Mouse (Mus musculus) gastrocnemius, postnatal 10 days (tissue): ENCODE results near the gene Wap. TPM values are rescaled to one million over a fixed set of nuclear protein-coding genes. Genes with fewer than 3 reads are reported as not detected.
A peak's percentile ranks its signal among the peaks of the same experiment; 100 is the strongest.

Experiments
- DNase-seq: peaks from one replicate; pipeline ENCODE4 v3.0.0; 2021; ENCODE audit warnings: mixed read lengths
- total RNA-seq, 2 experiments: library from RNA; stranded (reverse); gene quantifications; 2 replicates each; pipeline ENCODE4 v1.2.3; 2021

Wap gene
- total RNA-seq, 2 experiments from 2014 or later, result not detected

DNA sequence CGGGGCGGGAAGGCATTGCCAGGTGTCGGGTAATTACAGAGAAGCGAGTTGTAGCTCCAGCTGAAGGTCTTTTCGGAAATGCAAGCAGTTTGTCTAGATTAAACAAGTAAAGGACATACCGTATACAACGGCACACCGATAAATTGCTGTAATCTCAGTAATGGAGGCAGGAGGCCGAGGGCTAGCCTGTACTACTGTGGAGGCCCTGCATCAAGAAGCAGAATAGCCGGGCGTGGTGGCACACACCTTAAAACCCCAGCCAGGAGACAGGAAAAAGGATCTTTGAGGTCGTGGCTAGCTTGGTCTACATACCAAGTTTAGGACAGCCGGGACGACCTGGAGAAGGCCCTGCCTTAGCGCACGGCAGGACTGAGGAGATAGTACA is 12.1 kb downstream of the Wap start:
- no peak for DNase-seq

DNA sequence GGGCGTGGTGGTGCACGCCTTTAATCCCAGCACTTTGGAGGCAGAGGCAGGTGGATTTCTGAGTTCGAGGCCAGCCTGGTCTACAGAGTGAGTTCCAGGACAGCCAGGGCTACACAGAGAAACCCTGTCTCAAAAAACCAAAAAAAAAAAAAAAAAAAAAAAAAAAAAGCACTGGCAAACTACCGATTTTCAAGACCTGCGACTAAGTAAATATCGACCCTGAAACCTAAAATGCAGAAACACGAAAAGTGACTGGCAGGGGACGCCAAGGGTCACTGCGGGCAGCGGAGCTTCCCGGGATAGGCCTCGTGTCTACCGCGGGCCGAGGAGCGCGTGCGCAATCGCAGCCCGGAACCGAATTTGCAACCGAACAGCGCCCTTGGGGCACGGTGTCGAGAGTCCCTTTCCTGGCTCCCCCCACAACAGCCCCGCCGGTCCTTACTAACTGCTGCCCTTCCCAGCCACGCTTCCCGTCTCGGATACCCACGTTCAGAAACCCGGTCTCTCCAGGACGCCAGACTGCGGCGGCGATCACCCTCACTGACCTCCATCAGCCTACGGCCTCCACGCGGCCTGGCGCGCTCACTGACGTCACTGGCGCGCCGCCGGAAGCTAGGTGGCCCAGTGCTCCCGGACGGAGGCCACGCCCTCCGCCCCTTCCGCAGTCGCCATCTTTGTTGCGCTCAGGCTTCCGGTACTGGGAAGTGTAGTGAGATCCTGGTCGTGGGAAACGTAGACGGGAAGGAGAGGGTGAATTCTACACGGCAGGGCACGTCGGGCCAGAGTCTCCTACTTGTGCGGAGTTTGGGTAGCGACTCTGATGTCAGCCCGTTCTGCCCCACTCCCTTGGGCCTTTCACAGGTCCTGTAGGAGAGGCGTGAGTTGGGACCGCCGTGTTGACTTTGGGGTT is 12.7 kb downstream of the Wap start, which contains the start of gene Tbrg4:
Gene Tbrg4, minus strand, starts transcription at position 590 of the 910 bp plus-strand sequence.
- DNase-seq, result peak; percentile 95

DNA sequence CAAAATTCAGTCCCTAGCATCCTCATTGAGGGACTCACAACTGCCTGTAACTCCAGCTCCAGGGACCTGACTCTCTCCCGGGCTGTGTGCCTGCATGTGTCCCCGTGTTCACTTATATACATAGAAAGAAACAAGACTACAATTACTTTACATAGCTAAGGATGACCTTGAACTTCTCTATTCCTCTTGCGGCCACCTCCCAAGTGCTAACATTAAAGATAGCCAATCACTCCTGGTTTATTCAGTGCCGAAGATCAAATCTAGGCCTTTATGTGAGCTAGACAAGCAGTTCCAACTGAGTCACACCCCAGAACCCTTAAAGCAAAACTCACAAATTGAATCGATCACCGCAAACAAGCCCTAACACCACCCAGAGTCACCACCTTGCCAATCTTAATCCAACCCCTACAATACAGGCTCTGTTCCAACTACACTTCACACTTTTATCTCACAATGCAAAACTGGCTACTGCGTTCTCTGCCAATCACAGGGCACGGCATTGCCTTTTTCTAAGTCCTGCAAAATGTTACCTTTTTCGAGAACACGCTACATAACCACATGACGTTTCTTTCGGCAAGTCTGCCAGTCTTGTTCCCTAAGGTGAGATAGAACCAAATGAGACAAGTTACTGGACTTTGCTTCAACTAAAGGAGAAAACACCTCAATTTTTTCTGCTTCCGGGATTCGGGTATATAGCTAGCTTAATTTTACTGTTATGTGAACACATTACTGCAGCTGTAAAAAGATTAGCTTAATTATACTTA is 13.6 kb downstream of the Wap start:
- DNase-seq, result no peak

DNA sequence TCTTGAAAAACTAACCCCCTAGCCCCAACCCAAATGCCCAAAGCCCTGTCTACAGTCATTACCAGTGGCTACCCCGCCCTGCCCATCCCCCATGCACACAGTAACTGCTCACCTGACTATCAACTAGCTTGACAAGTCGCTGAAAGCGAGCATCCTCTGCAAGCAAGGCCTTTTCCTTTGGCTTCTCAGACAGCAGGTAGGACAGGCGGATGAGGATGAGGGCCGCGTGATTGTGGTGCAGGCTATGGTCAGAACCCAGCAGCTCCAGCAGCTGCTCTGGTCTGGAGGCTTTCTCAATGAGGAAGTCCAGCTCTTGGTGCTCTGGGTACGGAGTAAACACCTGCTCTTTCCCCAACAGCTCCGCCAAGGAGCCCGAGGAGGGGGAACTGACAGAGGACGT is 14.7 kb downstream of the Wap start:
- no peak for DNase-seq

DNA sequence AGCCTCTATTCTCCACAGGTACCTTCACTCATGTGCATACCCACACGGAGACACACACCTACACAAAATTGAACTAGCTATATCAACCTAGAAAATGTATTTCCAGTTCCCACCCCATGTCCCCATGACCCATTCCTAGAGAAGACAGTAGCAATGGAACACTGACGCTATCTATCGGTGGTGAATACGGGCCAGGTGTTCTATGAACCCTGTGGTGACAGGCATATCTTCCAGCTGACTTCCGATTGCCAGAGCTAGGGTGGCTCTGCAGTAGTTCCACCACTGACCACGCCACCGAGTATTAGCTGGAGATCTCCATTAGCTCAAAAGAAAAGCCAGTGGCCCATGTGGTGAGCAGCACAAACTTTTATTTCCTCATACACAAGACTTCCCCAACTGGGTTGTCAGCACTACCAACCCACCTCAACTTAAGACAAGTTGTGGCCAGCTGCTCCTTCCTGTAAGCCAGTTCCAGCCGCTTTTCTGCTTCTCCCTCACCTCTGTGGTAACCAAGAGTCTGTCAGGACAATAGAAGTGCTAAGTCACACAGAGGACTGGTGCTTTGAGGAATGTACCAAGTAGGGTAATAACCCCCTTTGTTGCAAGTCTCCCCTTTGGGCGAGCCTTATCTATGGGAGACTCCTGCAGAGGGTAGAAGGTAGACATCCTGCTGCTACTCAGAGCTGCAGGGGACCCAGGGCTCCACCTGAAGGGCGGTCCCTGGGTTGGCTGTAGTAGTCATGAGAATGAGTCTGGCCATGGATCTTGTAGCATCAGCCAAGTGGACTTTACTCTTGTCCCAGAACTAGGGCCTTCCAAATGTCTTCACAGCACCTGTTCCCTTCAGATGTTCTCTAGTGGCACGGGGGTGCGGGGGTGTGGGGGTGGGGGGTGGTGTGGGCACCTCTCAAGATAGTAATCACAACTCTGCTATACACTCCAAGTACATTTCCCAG is 22.9 kb downstream of the Wap start:
- no peak for DNase-seq

DNA sequence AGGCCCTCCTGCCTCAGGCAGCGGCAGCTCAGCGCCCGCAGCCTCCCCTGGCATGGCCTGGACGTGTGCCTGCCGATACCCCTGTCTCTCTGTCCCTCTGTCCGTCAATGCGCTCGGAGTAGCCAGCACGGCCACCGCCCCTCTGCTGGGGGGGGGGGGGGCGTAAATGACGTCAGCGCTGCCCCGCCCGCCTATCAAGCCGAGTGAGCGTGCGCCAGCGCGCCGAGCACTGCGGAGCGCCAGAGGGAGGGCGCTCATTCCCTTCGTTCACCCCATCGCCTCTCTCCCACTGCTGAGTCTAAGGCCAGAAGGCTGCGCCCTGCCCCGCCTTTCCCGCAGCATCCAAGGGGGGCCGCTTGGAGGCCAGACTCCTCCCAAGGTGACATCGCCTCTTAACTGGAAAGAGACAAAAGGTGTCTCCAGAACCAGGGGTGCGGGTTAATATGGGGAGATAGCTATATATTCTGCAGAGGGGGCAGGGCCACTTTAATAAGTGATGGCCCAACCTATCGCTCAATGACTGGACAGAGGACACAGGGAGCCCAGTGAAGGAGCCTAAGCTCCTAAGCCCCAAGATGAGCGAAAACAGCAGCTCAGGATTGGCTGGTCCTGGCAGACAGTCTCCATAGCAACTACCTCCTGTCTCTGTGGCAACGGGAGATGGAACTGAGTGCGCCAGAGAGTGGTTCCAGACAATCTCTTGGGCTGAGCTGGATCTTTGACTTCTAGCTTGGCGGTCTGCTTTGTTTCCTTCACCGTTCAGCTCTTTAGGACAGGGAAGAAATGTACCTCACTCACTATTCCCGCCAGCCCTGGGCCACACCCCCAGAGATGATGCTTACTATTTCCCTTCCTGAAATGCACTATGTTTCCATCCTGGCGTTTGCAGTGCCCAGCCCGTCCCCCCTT is 32.7 kb downstream of the Wap start, which contains the start of gene Nacad:
Gene Nacad, minus strand, starts transcription at position 563 of the 909 bp plus-strand sequence.
- no peak for DNase-seq

DNA sequence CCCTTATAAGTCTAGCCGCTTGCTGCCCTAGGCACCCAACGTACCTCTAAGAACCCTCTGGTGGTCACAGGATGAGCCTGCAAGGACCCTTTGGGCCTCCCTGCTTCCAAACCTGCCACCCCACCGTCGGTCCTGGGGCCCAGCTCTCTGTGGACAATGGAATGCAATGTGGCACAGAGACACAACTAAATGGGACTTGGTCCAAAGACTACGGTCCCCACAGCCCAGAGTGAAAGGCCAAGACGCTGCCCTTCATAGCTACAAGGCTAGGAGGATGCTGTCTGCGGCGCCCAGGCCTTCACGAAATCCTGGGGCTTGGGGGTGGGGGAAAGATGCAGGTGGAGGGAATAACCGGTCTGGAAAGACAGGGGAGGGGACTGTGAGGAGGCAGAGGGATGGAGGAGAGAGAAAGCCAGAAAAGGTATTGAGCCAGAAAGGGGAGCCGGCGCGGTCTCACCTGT is 33.4 kb downstream of the Wap start:
- DNase-seq, result no peak

DNA sequence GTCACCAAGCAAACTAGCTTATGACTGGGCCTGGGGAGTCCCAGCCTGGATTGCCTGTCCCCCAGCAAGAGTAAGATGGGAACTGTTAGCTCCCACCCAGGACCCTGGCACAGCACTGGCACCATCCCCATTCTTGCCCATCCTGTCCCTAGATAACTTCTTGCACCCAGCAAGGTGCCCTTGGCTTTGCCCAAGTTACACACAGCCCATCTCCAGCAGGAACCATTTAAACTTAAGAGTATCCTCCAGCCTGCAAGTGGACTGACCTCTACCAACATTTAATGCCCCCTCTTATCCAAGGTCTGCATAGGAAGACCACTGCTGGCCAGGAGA is 33.9 kb downstream of the Wap start:
- no peak for DNase-seq

DNA sequence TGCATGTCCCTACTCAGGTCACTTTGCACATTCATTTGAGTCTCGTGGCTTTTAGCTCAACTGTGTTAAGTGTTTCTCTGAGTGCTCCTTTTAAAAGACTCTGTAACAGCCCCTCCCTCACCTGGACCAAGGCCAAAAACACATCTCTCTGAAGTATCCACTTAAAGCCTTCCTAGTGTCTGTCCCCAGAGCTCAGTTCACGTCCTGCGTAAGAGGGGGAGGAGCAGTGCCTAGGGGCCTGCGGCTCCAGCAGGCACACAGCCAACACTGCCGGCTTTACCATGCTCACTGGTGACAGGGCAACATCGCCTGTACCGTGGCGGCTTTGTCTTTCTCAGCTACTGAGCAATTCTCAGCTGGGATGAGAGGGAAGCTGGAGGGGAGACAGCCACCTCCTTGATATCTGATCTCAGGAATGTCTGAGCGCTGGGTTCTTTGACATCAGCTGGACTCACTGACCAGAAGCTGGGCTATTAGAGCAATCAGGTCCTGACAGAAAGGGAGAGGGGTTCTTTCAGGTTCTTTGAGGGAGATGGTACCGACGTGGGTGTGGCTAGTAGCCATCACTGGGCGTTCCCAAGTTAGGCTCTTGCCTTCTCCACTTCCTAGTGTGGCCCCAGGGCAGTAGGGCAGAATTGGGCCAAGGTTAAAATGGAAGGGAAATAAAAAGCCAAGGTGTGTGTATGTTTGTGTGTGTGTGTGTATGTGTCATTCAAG is 34.4 kb downstream of the Wap start:
- no peak for DNase-seq

DNA sequence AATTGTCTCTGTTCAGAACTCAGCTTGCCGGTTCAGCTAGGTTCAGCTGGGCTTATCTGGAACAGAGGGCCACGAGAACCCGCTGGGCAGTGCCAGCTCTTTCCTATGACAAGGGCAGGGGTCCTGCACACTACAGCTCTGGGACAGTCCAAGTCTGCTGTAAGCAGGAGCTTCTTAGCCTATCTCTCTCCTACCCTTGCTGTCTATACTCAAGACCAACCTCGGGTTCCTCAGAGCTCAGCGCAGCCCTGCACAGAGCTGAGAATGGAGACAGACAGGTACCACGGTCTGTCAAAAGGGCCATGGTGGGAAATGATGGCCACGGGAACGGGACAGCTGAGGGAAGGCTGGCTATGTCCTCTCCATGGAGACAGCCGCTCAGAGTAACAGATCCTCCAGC is 35.2 kb downstream of the Wap start:
- no peak for DNase-seq

DNA sequence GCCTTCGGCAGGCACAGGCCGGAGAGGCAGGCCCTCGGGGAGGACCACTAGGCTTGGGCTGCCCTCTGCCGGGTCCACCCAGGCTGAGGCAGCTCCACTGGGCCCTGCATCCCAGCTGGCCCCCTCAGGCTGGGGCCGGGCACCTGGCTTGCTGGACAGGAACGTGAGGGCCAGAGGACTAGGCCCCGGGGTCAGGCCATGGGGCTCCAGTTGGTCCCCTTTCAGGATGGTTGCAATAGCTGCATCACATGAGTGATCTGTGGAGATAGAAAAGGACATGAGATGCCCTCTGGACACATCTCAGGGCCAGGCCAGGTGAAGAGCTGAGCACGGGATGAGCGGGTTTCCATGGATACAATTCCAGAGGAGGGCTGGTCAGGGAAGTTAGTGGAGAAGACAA is 35.8 kb downstream of the Wap start:
- no peak for DNase-seq

DNA sequence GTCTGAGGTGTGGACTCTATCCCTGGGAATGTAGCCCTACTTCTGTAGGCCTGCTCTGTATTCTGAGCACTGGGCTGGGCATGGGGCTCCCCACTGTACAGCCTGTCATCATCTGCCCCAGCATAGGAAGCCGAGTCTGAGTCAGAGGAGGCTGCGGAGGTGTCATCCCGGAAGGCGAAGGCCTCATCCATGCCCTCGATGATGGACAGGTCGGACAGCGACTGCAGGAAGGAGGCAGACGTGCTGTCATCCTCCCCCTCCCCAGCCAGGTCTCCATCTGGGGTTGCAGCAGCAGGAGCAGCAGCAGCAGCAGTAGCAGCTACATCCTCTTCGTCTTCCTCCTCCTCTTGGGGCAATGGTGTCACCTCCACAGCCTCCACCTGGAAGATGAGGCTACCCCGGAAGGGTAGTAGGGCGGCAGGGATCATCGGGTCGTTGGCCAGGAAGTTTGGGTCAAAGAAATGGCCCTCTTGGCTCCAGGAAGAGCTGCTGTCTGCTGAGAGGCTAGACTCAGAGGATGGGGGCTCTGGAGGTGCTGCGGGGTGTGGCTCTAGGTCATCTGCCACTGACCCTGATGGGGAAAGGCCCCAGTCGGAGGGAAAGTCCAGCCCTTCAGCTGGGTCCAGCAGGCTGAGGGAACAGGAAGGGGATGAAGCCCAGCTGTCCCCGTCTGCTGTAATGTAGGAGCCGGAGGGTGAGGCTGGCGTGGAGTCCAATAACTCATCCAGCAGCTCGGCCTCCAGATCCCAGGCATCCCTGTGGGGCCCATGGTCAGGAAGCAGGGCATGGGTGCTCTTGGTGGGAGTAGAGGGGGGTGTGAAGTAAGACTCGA is 36.6 kb downstream of the Wap start:
- DNase-seq, result no peak

DNA sequence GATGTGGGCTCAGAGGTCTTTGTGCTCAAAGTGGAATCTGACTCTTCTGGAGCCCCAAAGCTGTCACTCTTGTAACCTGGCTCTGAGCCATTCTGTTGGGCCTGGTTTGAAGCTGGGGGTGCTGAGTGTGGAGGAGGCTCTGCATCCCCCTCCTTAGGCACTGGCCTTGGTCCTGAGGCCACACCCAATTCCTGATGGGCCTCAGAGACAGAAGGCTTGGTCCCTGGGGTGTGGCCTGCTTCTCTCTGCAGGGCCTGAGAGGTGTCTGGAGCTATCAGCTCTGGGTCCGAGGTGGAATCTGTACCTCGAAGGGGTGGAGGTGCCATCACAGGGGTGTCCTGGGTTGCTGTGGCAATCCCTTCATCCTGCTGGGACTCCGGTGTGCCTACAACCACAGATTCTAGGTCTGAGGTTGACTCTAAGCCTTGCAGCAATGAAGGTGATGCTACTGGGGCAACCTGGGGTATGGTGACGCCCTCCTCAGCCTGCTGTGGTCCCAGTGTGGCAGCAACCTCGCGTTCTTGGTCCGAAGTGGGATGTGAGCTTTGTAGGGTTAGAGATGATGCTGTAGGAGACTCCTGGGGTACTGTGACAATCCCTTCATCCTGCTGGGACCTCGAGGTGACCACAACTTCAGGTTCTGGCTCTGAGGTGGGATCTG is 38.0 kb downstream of the Wap start:
- DNase-seq, result no peak

DNA sequence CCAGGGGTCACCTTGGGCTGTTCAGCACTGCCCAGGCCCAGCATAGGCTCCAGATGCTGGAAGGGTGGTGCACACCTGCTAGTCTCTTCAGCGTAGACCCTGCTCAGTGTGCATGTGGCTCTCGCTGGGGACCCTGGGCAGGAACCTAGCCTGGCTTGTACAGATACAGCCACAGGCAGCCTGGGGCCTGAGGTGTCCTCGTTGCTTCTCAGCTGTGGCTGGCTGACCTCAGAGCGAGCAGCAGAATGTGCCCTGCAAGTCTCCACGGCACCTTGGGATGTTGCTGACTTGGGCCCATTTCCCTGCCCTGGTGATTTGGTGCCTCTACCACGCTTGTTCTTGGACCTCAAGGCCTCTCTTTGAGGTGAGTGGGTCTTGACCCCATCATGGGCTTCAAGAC is 38.6 kb downstream of the Wap start:
- DNase-seq, result no peak

DNA sequence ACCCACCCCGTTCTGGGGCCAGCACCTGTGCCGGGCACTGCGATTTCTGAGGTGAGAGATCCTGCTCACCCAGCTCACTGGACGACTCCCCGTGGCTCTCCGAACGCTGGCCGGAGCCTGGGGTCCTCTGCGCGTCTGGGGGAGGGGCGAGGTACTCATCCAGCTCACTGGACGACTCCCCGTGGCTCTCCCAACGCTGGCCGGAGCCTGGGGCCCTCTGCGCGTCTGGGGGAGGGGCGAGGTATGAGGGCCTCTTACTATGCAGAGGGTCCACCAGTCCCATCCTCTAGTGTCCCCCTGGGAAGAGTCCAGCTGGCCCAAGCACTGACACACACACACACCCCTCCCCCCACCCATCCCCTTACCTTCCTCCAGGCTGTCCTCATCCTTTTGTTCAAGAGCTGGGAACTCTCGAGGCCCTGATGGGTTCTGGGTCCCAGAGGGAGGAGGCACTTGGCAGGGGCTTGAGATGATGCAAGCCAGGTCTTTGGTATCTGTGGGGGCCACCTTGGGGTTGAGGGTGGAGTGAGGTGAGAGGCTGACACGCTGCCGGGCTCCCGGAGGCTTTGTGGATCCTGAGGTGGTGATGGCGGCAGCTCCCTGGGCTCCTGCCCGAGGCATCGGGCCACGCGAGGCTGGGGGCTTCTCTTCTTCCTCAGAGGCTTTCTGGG is 39.3 kb downstream of the Wap start:
- DNase-seq, result no peak

DNA sequence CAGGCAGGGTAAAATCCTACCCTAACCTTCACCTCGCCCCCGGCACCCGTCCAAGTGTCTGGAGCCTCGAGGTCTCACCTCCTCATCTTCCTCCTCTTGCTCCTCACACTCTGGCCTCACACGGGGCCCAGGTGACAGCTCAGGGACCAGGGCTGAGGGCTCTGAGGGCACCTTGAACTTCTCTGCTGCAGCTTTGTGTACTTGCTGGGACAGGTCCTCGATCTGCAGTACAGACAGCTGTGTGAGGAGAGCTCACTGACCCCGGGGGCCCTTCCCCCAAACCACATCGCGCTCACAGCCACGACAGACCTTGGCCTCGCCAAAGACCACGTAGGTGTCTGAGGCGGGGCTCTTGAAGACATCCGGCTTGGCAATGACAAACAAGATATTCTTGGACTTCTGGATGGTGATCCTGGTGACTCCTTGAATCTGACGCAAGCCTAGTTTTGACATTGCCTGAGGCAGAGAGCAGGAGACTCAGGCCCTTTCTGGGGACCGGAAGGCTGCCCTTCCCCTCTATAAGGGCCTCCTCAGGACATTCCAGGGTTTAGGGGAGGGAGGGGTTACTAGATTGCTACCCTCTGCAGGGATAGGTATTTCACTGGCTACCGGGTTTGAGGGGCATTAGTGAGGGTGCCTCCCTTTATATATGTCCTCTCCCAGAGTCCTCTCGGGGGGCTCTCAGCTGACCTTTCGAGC is 40.1 kb downstream of the Wap start:
- no peak for DNase-seq

DNA sequence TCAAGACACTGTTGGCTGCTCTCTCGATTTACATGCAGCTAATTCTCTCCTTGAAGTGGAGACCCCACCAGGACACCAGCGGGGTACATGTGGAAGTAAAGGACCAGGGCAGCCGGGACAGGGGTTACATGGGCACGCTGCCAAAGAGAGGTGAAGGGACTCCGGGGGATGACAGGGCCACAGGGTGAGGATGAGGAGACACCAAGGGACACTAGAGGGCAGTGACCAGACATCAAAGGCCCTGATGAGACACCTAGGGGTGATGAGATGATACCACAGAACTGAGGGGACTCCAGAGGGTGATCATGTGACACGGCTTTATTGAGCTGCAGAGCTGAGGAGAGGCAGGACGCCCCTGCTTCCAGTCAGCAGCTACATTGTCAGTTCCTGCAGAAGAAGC is 40.9 kb downstream of the Wap start:
- no peak for DNase-seq

DNA sequence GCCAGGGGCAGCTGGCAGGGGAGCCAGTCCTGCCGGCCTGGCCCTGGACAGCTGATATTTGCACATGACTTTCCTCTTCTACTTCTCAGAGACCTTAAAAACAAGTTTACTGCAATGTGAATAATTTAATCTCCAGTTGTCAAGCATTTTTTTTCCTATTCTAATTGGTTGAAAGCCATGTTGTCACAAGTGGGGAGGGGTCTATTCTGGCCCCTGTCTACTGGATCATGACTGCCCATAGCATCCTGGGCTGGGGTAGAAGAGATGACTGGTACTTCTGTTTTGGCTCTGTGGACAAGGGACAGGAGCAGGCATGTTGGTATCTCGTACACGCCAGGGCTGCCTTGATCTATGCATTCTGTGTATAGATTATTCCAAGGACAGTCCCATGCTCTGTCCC is 41.8 kb downstream of the Wap start:
- DNase-seq, result no peak
